Mouse (Mus musculus) stomach, embryonic 16.5 days (tissue): ENCODE measurements around the gene Olfr263. TPM values are rescaled to one million over a fixed set of nuclear protein-coding genes. Genes with fewer than 3 reads are reported as not detected.

Experiments
- ATAC-seq: fragments of 200-750 bp; cut with Nextera tagmentation; 2 replicates; pipeline ENCODE4 v1.8.0; 2017; ENCODE audit warnings: moderate number of reproducible peaks, moderate TSS enrichment; ENCODE audit not compliant: insufficient read depth, low FRiP score
- H3K27ac ChIP-seq: fragments of 300-500 bp; sonication (generic); 2 replicates; pipeline ENCODE4 v1.5.1; 2014; ENCODE audit warnings: low read length
- H3K27me3 ChIP-seq: fragments of 300-500 bp; sonication (generic); 2 replicates; pipeline ENCODE4 v1.6.1; 2014; ENCODE audit warnings: low read length, control low read depth, mixed read lengths; ENCODE audit not compliant: control insufficient read depth, insufficient read depth
- H3K36me3 ChIP-seq: fragments of 300-500 bp; sonication (generic); 2 replicates; pipeline ENCODE4 v1.6.1; 2014; ENCODE audit warnings: low read length; ENCODE audit not compliant: control insufficient read depth, insufficient read depth
- H3K4me1 ChIP-seq: fragments of 300-500 bp; sonication (generic); 2 replicates; pipeline ENCODE4 v1.6.1; 2014; ENCODE audit warnings: low read length, control low read depth, mixed read lengths; ENCODE audit not compliant: control insufficient read depth, insufficient read depth
- H3K4me2 ChIP-seq: fragments of 300-500 bp; sonication (generic); 2 replicates; pipeline ENCODE4 v1.6.1; 2014; ENCODE audit warnings: low read depth, low read length, mixed read lengths
- H3K4me3 ChIP-seq: fragments of 300-500 bp; sonication (generic); replicated peaks from 2 replicates; pipeline ENCODE4 v1.5.1; 2014; ENCODE audit warnings: mild to moderate bottlenecking, low read length
- H3K9ac ChIP-seq: fragments of 300-500 bp; sonication (generic); 2 replicates; pipeline ENCODE4 v1.6.1; 2014; ENCODE audit warnings: low read length
- H3K9me3 ChIP-seq: fragments of 300-500 bp; sonication (generic); replicated peaks from 2 replicates; pipeline ENCODE4 v1.6.1; 2016; ENCODE audit warnings: low read length, control low read depth; ENCODE audit not compliant: control insufficient read depth
- WGBS: fragments of 180-500 bp; shearing (Covaris S2); extraction: QIAGEN DNeasy Blood & Tissue Kit; methylation state at CpG from one replicate; pipeline ENCODE4 v1.1.7; 2014; 5-methylcytosine and 5-hydroxymethylcytosine counted together
- polyA plus RNA-seq: library from polyadenylated mRNA; unstranded; fragments of >200 nt; fragmentation: Nextera tagmentation; extraction: Ambion mirVana; gene quantifications from 2 replicates; pipeline ENCODE4 v1.2.1, GENCODE M21; 2015

Gene Olfr263
- polyA plus RNA-seq, 1 experiment from 2014 or later: not detected

DNA sequence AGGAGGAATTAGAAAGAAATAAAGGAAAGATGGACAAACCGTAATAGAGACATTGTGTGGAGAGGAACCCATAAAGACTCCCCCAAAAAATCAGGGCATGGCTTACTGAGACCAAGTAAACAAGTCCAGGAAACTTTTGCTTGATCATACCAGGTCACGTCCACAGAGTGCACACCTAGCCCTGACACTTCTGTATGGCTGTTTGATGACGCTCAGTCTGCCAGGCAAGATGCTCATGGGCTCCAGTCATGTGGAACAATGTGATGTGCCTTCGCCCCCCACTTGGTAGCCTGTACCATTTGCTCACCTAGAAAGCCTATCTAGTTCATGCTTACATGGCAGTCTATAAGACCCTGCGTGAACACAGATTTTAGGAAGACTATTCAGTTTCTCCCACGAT lies 53.6 kb downstream of the Olfr263 start:
- H3K4me3 ChIP-seq: no peak overlapping the region
- WGBS: 93% methylated on average over 6 of the region's 6 CpGs
- ATAC-seq: no peak
- no peak overlapping the region for H3K9ac ChIP-seq
- no peak overlapping the region for H3K4me2 ChIP-seq
- no peaks in the 10 kb centered on the region for H3K9me3 ChIP-seq
- peaks cover 25% of the 10 kb centered on the region for H3K4me1 ChIP-seq
- peaks cover 17% of the 10 kb centered on the region for H3K36me3 ChIP-seq
- no peak overlapping the region for H3K27ac ChIP-seq
- H3K27me3 ChIP-seq: no peaks in the 10 kb centered on the region

DNA sequence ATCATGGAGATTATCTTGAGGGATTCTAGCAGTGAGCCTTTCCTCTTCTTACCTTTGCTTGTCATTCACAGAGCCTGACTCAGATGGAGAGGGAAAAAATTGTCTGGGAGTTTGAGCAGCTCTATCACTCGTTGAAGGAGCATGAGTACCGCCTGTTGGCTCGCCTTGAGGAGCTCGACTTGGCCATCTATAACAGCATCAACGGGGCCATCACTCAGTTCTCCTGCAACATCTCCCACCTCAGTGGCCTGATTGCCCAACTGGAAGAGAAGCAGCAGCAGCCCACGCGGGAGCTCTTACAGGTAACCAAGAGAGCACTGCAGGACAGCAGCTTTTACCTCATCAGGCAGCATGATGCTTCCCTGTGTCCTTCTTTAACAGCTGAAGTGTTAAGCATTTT lies 54.2 kb downstream of the Olfr263 start:
- H3K36me3 ChIP-seq: peaks cover 23% of the 10 kb centered on the region

DNA sequence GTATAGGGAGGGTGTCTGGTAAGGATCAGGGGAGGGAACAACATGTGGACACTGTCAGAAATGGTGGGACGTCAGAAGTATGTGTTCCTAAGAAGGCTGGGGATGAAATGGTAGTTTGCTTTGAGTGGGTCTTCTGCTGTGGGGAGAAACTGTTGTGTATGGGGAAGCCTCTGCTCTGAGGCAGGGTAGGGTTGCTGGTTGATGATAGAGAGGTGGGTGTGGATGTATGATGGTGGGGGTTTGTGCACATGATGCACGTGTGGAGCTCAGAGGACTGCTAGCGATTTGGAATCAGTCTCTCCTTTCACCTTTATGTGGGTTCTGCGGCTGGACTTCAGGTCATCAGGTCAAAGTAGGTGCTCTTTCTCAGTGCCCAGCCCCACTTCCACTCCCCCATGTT lies 56.1 kb downstream of the Olfr263 start:
- Histone ChIP-seq H3K27me3 (no peaks in the 10 kb centered on the region), H3K4me2 (no peak overlapping the region), H3K9ac (no peak overlapping the region), H3K27ac (no peak overlapping the region), H3K36me3 (peaks cover 36% of the 10 kb centered on the region), H3K4me3 (no peak overlapping the region), H3K4me1 (peaks cover 12% of the 10 kb centered on the region), H3K9me3 (no peaks in the 10 kb centered on the region)
- no peak for ATAC-seq
- 75% methylated on average over 4 of the region's 4 CpGs for WGBS

More for the DNA sequence above, 54.2 kb downstream of the Olfr263 start:
- H3K9me3 ChIP-seq: no peaks in the 10 kb centered on the region
- WGBS: 94% methylated on average over 7 of the region's 7 CpGs
- H3K4me3 ChIP-seq: no peak overlapping the region
- ATAC-seq: no peak
- H3K9ac ChIP-seq: no peak overlapping the region
- no peak overlapping the region for H3K27ac ChIP-seq
- no peak overlapping the region for H3K4me2 ChIP-seq
- peaks cover 19% of the 10 kb centered on the region for H3K4me1 ChIP-seq
- H3K27me3 ChIP-seq: no peaks in the 10 kb centered on the region

Other genes with a start within 250 kb of the Olfr263 start
- gene Olfr1370, start 54.7 kb upstream of the Olfr263 start, polyA plus RNA-seq: not detected in 2 replicates
- gene Olfr1369-ps1, start 18.2 kb upstream of the Olfr263 start, polyA plus RNA-seq: not detected in 2 replicates
- gene Olfr1368, start 16.2 kb downstream of the Olfr263 start, polyA plus RNA-seq: not detected in 2 replicates
- gene Trim27, start 49.8 kb downstream of the Olfr263 start, polyA plus RNA-seq: 84.2 and 84.3 TPM in 2 replicates
- not detected in 2 replicates for gene Gpx5, start 163.1 kb downstream of the Olfr263 start, polyA plus RNA-seq
- gene Gpx6, start 182.5 kb downstream of the Olfr263 start, polyA plus RNA-seq: not detected in 2 replicates
- gene Olfr1367, start 217.3 kb downstream of the Olfr263 start, polyA plus RNA-seq: not detected in 2 replicates
- 8.6 and 9.6 TPM in 2 replicates for gene Zscan12, start 233.2 kb downstream of the Olfr263 start, polyA plus RNA-seq